Mouse (Mus musculus) intestine, embryonic 16.5 days (tissue): ENCODE results near the gene Nosip. TPM values are rescaled to one million over a fixed set of nuclear protein-coding genes. Genes with fewer than 3 reads are reported as not detected.
"Not testable (repeated sequence)": the region's sequence is repeated elsewhere in the genome, so short reads cannot be mapped to it uniquely, and the experiment has no call there.

Source experiments
- ATAC-seq: fragments of 200-750 bp; cut with Nextera tagmentation; 2 replicates; pipeline ENCODE4 v1.8.0; 2017; ENCODE audit warnings: moderate TSS enrichment, moderate library complexity
- H3K27ac ChIP-seq: fragments of 300-500 bp; sonication (generic); 2 replicates; pipeline ENCODE4 v1.5.1; 2014; ENCODE audit warnings: mild to moderate bottlenecking, low read length
- H3K27me3 ChIP-seq: fragments of 300-500 bp; sonication (generic); replicated peaks from 2 replicates; pipeline ENCODE4 v1.6.1; 2014; ENCODE audit warnings: low read length, control low read depth, mixed read lengths; ENCODE audit not compliant: control insufficient read depth, insufficient read depth
- H3K36me3 ChIP-seq: fragments of 300-500 bp; sonication (generic); 2 replicates; pipeline ENCODE4 v1.6.1; 2014; ENCODE audit warnings: low read length, control low read depth; ENCODE audit not compliant: control insufficient read depth, insufficient read depth
- H3K4me1 ChIP-seq: fragments of 300-500 bp; sonication (generic); 2 replicates; pipeline ENCODE4 v1.6.1; 2014; ENCODE audit warnings: low read length, control low read depth, mixed read lengths; ENCODE audit not compliant: control insufficient read depth, insufficient read depth
- H3K4me2 ChIP-seq: fragments of 300-500 bp; sonication (generic); 2 replicates; pipeline ENCODE4 v1.6.1; 2014; ENCODE audit warnings: low read depth, low read length, control low read depth
- H3K4me3 ChIP-seq: fragments of 300-500 bp; sonication (generic); 2 replicates; pipeline ENCODE4 v1.5.1; 2014; ENCODE audit warnings: mild to moderate bottlenecking, low read length
- H3K9ac ChIP-seq: fragments of 300-500 bp; sonication (generic); 2 replicates; pipeline ENCODE4 v1.6.1; 2014; ENCODE audit warnings: low read depth, low read length
- H3K9me3 ChIP-seq: fragments of 300-500 bp; sonication (generic); 2 replicates; pipeline ENCODE4 v1.6.1; 2016; ENCODE audit warnings: low read length, control low read depth; ENCODE audit not compliant: control insufficient read depth
- WGBS: fragments of 180-500 bp; shearing (Covaris S2); extraction: QIAGEN DNeasy Blood & Tissue Kit; methylation state at CpG from one replicate; pipeline ENCODE4 v1.1.7; 2014; 5-methylcytosine and 5-hydroxymethylcytosine counted together
- polyA plus RNA-seq: library from polyadenylated mRNA; unstranded; fragments of >200 nt; fragmentation: Nextera tagmentation; extraction: Ambion mirVana; gene quantifications from 2 replicates; pipeline ENCODE4 v1.2.1, GENCODE M21; 2015

Gene Nosip
- polyA plus RNA-seq, 1 experiment from 2014 or later = 56.0 TPM

DNA sequence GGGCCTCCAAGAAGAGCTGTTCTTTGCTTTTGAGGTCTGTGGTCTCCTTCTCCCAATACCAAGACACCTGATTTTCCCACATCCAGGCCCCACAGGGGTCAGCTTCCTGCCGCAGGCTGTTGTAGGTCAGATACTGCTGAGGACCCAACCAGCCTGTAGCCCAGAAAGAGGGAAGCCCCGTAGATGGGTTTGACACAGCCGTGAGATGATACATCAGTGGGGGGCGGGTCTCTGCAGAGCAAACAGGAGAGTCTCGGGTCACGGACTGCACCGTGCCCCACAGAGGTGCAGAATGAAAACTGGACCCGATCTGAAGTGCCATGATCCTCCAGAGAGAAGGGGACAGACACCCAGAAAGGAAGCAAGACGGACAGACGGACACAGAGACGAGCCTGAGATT lies 40.2 kb downstream of the Nosip start:
- peak overlapping the region; percentile 93; the same call in 1 of the 2 replicates for H3K27ac ChIP-seq
- H3K9ac ChIP-seq = peak overlapping the region; percentile 75
- 70% methylated on average over 11 of the region's 11 CpGs for WGBS

DNA sequence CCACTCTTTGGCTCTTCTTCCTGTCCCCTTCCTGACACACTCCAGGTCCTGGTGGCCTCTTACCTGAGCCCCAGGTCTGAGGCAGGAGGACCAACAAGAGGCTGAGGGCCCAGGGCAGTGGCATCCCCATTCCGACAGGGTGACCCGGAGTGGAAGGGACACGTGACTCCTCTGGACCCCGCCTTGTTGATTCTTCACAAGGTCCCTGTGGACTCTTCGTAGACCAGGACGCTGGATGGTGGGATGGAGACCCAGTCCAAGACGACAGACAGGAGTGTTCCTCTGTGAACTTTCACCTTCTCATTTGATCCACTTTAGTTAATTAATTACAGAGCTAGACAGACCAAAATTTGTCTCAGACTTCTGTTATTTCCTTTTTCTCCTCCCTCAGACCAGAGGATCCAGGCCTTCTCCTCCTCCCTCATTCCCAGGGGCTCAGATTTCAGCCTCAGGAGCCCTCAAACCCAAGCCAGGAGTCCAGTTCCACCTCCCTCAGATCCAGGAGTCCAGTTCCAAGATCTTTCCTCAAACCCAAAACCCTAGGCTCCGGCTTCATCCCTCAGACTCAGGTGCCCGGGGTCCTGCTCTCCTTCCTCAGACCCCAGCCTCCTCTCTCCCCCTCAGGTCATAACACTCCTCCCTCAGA lies 40.8 kb downstream of the Nosip start:
- Histone ChIP-seq H3K4me2 (peak overlapping the region; percentile 65), H3K4me1 (peaks cover 25% of the 10 kb centered on the region), H3K4me3 (peak overlapping the region; percentile 55), H3K36me3 (no peaks in the 10 kb centered on the region), H3K27ac (peak overlapping the region; percentile 93), H3K27me3 (no peaks in the 10 kb centered on the region), H3K9ac (peak overlapping the region; percentile 75), H3K9me3 (no peaks in the 10 kb centered on the region)
- 35% methylated on average over 9 of the region's 9 CpGs for WGBS
- peak; percentile 33 for ATAC-seq

More for the DNA sequence above, 40.2 kb downstream of the Nosip start:
- H3K4me3 ChIP-seq = peak overlapping the region; percentile 55
- no peak for ATAC-seq
- H3K9me3 ChIP-seq = no peaks in the 10 kb centered on the region
- no peaks in the 10 kb centered on the region for H3K27me3 ChIP-seq
- H3K36me3 ChIP-seq = no peaks in the 10 kb centered on the region
- peaks cover 25% of the 10 kb centered on the region for H3K4me1 ChIP-seq
- peak overlapping the region; percentile 65 for H3K4me2 ChIP-seq

DNA sequence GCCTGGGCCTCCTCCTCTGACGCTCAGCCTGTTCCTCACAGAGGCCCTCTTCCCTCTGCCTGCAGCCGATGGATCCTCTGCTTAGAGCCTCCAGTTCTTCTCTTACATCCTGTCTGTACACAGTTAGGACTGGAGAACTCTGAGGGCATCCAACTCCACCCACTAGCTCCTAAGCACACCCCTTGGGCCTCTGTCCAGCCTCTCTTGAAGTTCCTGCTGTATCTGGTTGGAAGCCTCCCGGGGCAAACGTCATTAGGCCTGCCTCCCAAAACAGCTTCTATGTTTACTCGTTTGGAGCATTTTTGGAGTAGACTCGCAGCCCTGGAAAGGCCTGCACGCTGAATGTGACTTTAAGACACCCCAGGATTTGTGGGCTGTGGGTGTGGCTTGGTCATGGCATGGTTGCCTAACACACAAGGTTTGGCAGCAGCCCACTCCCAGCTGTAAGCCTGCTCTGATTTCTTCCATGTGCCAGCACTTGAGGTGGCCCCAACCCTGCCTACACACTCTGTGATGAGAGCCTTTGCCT lies 41.5 kb downstream of the Nosip start, which contains the start of gene Fcgrt:
TSS of gene Fcgrt (minus strand) at position 200 of the 529 bp plus-strand sequence.
- peak within 1 kb of the TSS; percentile 93 for H3K27ac ChIP-seq
- peaks cover 25% of the 10 kb centered on the region for H3K4me1 ChIP-seq
- H3K4me3 ChIP-seq = peak within 1 kb of the TSS; percentile 55
- no peaks in the 10 kb centered on the region for H3K9me3 ChIP-seq
- peak; percentile 93 for ATAC-seq
- no peaks in the 10 kb centered on the region for H3K36me3 ChIP-seq
- peak within 1 kb of the TSS; percentile 65 for H3K4me2 ChIP-seq
- WGBS = 19% methylated on average over 7 of the region's 7 CpGs
- H3K27me3 ChIP-seq = no peaks in the 10 kb centered on the region
- peak within 1 kb of the TSS; percentile 75 for H3K9ac ChIP-seq

DNA sequence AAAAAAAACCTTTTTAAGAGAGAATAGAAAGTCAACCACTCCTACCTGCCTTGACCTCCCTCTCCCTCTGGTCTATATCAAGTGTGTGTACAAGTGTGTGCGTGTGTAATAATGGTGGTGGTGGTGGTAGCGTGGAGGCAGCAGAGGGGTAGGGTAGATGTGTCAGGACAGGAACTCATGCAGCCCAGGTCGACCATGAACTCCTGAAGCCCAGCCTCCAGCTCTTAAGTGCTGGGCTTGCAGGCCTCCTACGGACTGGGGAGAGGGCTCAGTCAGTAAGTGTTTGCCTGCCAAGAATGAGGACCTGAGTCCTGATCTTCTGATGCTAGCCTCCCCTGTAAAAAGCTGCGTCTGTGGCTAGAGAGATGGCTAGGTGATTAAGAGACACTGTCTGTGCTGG lies 42.7 kb downstream of the Nosip start:
- Histone ChIP-seq H3K4me2 (no peak overlapping the region), H3K9me3 (no peaks in the 10 kb centered on the region), H3K4me1 (peaks cover 25% of the 10 kb centered on the region), H3K4me3 (no peak overlapping the region), H3K9ac (no peak overlapping the region), H3K36me3 (no peaks in the 10 kb centered on the region), H3K27ac (0 out of 2 replicates have a peak overlapping the region, but pooled peaks have one; percentile 11), H3K27me3 (no peaks in the 10 kb centered on the region)
- ATAC-seq = no peak
- 80% methylated on average over 5 of the region's 5 CpGs for WGBS

DNA sequence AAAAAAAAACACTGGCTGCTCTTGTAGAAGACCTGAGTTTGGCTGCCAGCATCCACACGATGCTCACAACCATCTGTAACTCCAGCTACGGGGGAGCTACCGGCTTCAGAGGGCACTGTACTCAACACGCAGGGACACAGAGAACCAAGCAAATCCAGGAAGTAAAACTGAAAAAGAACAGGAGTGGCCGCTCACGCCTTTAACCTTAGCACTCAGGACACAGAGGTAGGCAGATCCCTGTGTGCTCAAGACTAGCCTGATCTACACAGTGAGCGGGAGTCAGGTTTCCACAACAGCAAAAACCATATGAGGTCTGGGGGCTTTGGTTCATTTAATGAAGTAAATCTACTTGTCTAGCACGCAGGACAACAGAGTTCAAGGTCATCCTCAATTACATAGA lies 43.3 kb downstream of the Nosip start:
- Histone ChIP-seq H3K4me3 (no peak overlapping the region), H3K4me1 (peaks cover 25% of the 10 kb centered on the region), H3K27me3 (no peaks in the 10 kb centered on the region), H3K27ac (peak overlapping the region; percentile 31), H3K4me2 (no peak overlapping the region), H3K9ac (no peak overlapping the region), H3K9me3 (no peaks in the 10 kb centered on the region), H3K36me3 (no peaks in the 10 kb centered on the region)
- whole genome bisulfite sequencing = 58% methylated on average over 8 of the region's 8 CpGs
- ATAC-seq = peak; percentile 63

DNA sequence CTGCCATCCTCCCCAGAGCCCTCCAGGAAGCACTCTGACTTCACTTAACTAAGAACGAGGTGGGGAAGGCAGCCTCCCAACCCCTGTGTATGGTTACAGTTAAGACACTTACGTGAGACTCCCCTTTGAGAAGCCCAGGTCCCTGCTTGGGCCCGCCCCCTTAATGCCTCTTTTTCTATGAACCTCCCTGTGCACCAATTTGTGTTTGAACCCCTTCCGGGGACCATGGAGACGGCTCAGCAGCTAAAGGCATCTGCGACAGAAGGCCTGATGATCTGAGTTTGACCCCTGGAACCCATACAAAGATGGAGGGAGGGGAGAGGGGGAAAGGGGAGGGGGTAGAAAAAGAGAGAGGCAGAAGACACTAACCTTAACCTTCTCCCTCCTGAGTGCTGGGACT lies 44.2 kb downstream of the Nosip start:
- ATAC-seq = no peak

DNA sequence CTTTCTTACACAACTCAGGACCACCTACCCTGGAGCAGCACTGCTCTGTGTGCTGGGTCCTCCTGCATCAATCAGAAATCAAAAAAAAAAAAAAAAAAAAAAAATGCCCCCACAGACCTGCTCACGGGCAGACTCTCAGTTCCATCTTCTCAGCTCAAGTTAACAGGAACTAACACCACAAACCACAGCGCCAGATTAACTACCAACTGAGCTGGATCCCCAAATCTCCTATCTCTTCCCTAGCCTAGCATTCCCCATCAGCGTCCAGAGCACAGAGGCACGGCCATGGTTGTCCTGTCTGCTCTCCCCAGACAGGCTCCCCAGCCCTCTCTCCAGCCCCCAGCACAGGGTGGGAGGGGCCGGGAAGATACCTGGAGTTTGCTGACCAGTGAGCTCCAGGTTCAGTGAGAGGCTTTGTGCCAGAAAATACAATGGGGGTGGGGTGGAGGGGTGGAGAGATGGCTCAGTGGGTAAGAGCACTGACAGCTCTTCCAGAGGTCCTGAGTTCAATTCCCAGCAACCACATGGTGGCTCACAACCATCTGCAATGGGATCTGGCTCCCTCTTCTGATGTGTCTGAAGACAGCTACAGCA lies 44.9 kb downstream of the Nosip start:
- no peak overlapping the region for H3K4me3 ChIP-seq
- no peaks in the 10 kb centered on the region for H3K9me3 ChIP-seq
- H3K27me3 ChIP-seq = no peaks in the 10 kb centered on the region
- H3K4me2 ChIP-seq = no peak overlapping the region
- H3K4me1 ChIP-seq = peaks cover 26% of the 10 kb centered on the region
- WGBS = 73% methylated on average over 5 of the region's 5 CpGs
- H3K27ac ChIP-seq = no peak overlapping the region
- H3K36me3 ChIP-seq = no peaks in the 10 kb centered on the region
- no peak overlapping the region for H3K9ac ChIP-seq
- no peak for ATAC-seq

More for the DNA sequence above, 44.2 kb downstream of the Nosip start:
- 53% methylated on average over 6 of the region's 6 CpGs for WGBS
- H3K9ac ChIP-seq = no peak overlapping the region
- no peak overlapping the region for H3K27ac ChIP-seq
- H3K36me3 ChIP-seq = no peaks in the 10 kb centered on the region
- no peaks in the 10 kb centered on the region for H3K27me3 ChIP-seq
- no peaks in the 10 kb centered on the region for H3K9me3 ChIP-seq
- no peak overlapping the region for H3K4me2 ChIP-seq
- H3K4me1 ChIP-seq = peaks cover 27% of the 10 kb centered on the region
- H3K4me3 ChIP-seq = no peak overlapping the region

DNA sequence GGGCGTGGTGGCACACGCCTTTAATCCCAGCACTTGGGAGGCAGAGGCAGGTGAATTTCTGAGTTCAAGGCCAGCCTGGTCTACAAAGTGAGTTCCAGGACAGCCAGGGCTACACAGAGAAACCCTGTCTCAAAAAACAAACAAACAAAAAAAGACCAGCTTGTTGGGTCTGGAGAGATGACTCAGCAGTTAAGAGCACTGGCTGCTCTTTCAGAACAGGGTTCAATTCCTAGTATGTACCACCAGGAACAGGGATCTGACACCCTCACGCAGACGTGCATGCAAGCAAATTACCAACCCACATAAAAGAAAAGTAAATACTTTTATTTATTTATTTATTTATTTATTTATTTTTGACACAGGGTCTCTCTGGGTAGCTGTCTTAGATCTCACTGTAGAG lies 47.9 kb downstream of the Nosip start:
- H3K27me3 ChIP-seq, H3K4me3 ChIP-seq, H3K9me3 ChIP-seq, ATAC-seq, H3K9ac ChIP-seq, H3K36me3 ChIP-seq, H3K4me2 ChIP-seq, H3K27ac ChIP-seq, H3K4me1 ChIP-seq: not testable (repeated sequence)
- 92% methylated on average over 4 of the region's 4 CpGs for WGBS

DNA sequence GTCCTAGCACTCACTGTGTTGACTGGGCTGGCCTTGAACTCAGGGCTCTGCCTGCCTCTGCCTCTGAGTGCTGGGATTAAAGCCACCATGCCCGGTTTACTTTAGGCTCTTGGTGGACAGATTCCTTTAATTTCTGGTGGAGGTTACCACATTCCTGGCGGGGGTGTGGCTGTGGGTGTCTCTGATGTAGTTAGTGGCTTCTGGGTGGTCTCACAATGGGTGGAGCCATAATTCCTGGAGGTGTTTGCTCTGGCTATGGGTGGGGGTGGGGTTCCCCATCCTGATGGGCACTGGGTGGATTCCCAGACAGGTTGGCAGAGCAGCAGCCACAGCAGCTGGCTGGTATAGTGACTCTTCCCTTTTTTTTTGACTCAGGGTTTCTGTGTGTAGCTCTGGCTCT lies 49.7 kb downstream of the Nosip start:
- WGBS = 45% methylated on average over 2 of the region's 2 CpGs
- H3K27me3 ChIP-seq = no peaks in the 10 kb centered on the region
- no peak overlapping the region for H3K4me3 ChIP-seq
- peak overlapping the region; percentile 43 for H3K27ac ChIP-seq
- H3K4me2 ChIP-seq = no peak overlapping the region
- no peak overlapping the region for H3K9ac ChIP-seq
- H3K9me3 ChIP-seq = no peaks in the 10 kb centered on the region
- ATAC-seq = no peak
- no peaks in the 10 kb centered on the region for H3K36me3 ChIP-seq
- peaks cover 12% of the 10 kb centered on the region for H3K4me1 ChIP-seq
